Mouse (Mus musculus): Measurements from ENCODE around the gene E2f1.

E2f1 gene

GRCm38 (mm10) chr2:154569836-154570286 lies at the start of gene E2f1:
TSS of gene E2f1 (minus strand) at chr2:154569892.
- peak; percentile 91 to 92 for DNase-seq

- no peak for DNase-seq
Observed at GRCm38 (mm10) chr2:154617061-154617460, 47.4 kb upstream of the E2f1 start.

- DNase-seq, result no peak
Observed at GRCm38 (mm10) chr2:154615674-154616073, 46.0 kb upstream of the E2f1 start.

- no peak for DNase-seq
Observed at GRCm38 (mm10) chr2:154614841-154615576, 45.3 kb upstream of the E2f1 start.

- DNase-seq, result peak; percentile 88 to 89
Observed at GRCm38 (mm10) chr2:154613118-154614115, 43.7 kb upstream of the E2f1 start, which contains the start of the genes Zfp341 and 4930519P11Rik. TSS of gene Zfp341 (plus strand) at chr2:154613297. TSS of gene 4930519P11Rik (minus strand) at chr2:154613437.

- no peak for DNase-seq
Observed at GRCm38 (mm10) chr2:154609050-154609767, 39.5 kb upstream of the E2f1 start.

- no peak for DNase-seq
Observed at GRCm38 (mm10) chr2:154606965-154607364, 37.3 kb upstream of the E2f1 start.

- DNase-seq, result no peak
Observed at GRCm38 (mm10) chr2:154604156-154604555, 34.5 kb upstream of the E2f1 start.

- peak; percentile 100 for DNase-seq
Observed at GRCm38 (mm10) chr2:154603638-154604153, 34.0 kb upstream of the E2f1 start, which contains the start of gene Pxmp4. TSS of gene Pxmp4 (minus strand) at chr2:154603708.

GRCm38 (mm10) chr2:154603007-154603637 lies 33.4 kb upstream of the E2f1 start:
- DNase-seq, result peak; percentile 56 to 62

GRCm38 (mm10) chr2:154601324-154601723 lies 31.6 kb upstream of the E2f1 start:
- DNase-seq, result peak; percentile 71 to 84

- DNase-seq, result no peak
Observed at GRCm38 (mm10) chr2:154600586-154600985, 30.9 kb upstream of the E2f1 start.

GRCm38 (mm10) chr2:154597399-154597798 lies 27.7 kb upstream of the E2f1 start:
- DNase-seq, result no peak

GRCm38 (mm10) chr2:154595775-154596174 lies 26.1 kb upstream of the E2f1 start:
- DNase-seq, result no peak

GRCm38 (mm10) chr2:154593025-154593424 lies 23.3 kb upstream of the E2f1 start:
- no peak for DNase-seq

- DNase-seq, result no peak
Observed at GRCm38 (mm10) chr2:154591239-154591638, 21.5 kb upstream of the E2f1 start.

GRCm38 (mm10) chr2:154589051-154589450 lies 19.4 kb upstream of the E2f1 start:
- no peak for DNase-seq

GRCm38 (mm10) chr2:154586405-154586804 lies 16.7 kb upstream of the E2f1 start:
- DNase-seq, result peak in 1 of 2 experiments; percentile 44

- DNase-seq, result no peak
Observed at GRCm38 (mm10) chr2:154584931-154585601, 15.4 kb upstream of the E2f1 start.

GRCm38 (mm10) chr2:154583906-154584872 lies 14.5 kb upstream of the E2f1 start:
- no peak for DNase-seq

Data from kidney, adult 8-10 months (tissue).